Mouse (Mus musculus): Measurements from ENCODE around the gene Sesn1.

GRCm38 (mm10) chr10:41766280-41766679 lies 43.5 kb upstream of the Sesn1 start:
- TF ChIP-seq FLI1 (IDR thresholded peaks at IDR 0.05; ENCODE audit: low read length): no peak
- no peak for TF ChIP-seq GATA1 (IDR thresholded peaks at IDR 0.05; ENCODE audit: borderline replicate concordance, low read length)
